Mouse (Mus musculus) cerebellum, postnatal 25 days (tissue): Measurements from ENCODE around the gene Gm10721.
"Not testable (repeated sequence)": the region's sequence is repeated elsewhere in the genome, so short reads cannot be mapped to it uniquely, and the experiment has no call there.

Experiments
- DNase-seq, 2 experiments: peaks; one replicate each; pipeline ENCODE4 v3.0.0; 2021; ENCODE audit warnings: mixed read lengths in 2 of 2

Gene Gm10721

DNA sequence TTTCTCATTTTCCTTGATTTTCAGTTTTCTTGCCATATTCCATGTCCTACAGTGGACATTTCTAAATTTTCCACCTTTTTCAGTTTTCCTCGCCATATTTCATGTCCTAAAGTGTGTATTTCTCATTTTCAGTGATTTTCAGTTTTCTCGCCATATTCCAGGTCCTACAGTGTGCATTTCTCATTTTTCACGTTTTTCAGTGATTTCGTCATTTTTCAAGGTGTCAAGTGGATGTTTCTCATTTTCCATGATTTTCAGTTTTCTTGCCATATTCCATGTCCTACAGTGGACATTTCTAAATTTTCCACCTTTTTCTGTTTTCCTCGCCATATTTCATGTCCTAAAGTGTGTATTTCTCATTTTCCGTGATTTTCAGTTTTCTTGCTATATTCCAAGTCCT is 12.7 kb downstream of the Gm10721 start:
- DNase-seq, result peak; percentile 40 to 48

GRCm38 (mm10) chr9:3026136-3026535 is 13.2 kb downstream of the Gm10721 start:
- DNase-seq, result not testable (repeated sequence)

DNA sequence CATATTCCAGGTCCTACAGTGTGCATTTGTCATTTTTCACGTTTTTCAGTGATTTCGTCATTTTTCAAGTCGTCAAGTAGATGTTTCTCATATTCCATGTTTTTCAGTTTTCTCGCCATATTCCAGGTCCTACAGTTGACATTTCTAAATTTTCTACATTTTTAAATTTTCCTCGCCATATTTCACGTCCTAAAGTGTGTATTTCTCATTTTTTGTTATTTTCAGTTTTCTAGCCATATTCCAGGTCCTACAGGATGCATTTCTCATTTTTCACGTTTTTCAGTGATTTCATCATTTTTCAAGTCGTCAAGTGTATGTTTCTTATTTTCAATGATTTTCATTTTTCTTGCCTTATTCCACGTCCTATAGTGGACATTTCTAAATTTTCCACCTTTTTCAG is 13.8 kb downstream of the Gm10721 start:
- DNase-seq, result peak in 1 of 2 experiments; percentile 6

- DNase-seq, result not testable (repeated sequence)
These were observed 14.3 kb downstream of the Gm10721 start for GRCm38 (mm10) chr9:3027200-3027599.

DNA sequence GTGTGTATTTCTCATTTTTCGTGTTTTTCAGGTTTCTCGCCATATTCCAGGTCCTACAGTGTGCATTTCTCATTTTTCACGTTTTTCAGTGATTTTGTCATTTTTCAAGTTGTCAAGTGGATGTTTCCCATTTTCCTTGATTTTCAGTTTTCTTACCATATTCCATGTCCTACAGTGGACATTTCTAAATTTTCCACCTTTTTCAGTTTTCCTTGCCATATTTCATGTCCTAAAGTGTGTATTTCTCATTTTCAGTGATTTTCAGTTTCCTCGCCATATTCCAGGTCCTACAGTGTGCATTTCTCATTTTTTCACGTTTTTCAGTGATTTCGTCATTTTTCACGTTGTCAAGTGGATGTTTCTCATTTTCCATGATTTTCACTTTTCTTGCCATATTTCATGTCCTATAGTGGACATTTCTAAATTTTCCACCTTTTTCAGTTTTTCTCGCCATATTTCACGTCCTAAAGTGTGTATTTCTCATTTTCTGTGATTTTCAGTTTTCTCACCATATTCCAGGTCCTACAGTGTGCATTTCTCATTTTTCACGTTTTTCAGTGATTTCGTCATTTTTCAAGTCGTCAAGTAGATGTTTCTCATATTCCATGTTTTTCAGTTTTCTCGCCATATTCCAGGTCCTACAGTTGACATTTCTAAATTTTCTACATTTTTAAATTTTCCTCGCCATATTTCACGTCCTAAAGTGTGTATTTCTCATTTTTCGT is 16.5 kb downstream of the Gm10721 start:
- peak; percentile 12 to 16 for DNase-seq

GRCm38 (mm10) chr9:3030677-3031318 is 17.9 kb downstream of the Gm10721 start:
- peak in 1 of 2 experiments; percentile 2 for DNase-seq

DNA sequence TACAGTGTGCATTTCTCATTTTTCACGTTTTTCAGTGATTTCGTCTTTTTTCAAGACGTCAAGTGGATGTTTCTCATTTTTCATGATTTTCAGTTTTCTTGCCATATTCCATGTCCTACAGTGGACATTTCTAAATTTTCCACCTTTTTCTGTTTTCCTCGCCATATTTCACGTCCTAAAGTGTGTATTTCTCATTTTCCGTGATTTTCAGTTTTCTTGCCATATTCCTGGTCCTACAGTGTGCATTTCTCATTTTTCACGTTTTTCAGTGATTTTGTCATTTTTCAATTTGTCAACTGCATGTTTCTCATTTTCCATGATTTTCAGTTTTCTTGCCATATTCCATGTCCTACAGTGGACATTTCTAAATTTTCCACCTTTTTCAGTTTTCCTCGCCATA is 21.4 kb downstream of the Gm10721 start, which contains the start of gene Gm17535:
Gene Gm17535, plus strand, starts transcription at position 301 of the 400 bp plus-strand sequence.
- not testable (repeated sequence) for DNase-seq

GRCm38 (mm10) chr9:3036577-3036976 is 23.6 kb downstream of the Gm10721 start, which contains the start of gene Gm10715:
Gene Gm10715, plus strand, starts transcription at chr9:3036877.
- DNase-seq, result not testable (repeated sequence)

GRCm38 (mm10) chr9:3038161-3038560 is 25.2 kb downstream of the Gm10721 start:
- not testable (repeated sequence) for DNase-seq
